Mouse (Mus musculus) liver, embryonic 16.5 days (tissue): ENCODE data around the gene Ccp110. TPM values are rescaled to one million over a fixed set of nuclear protein-coding genes. Genes with fewer than 3 reads are reported as not detected.
A peak's percentile ranks its signal among the peaks of the same experiment; 100 is the strongest.

Source experiments
- ATAC-seq: fragments of 200-750 bp; cut with Nextera tagmentation; 2 replicates; pipeline ENCODE4 v1.8.0; 2017; ENCODE audit warnings: low read depth, mild to moderate bottlenecking, moderate number of reproducible peaks, moderate library complexity
- H3K27ac ChIP-seq: fragments of 300-500 bp; sonication (generic); 2 replicates; pipeline ENCODE4 v1.5.1; 2014; ENCODE audit warnings: mild to moderate bottlenecking, low read length
- H3K27me3 ChIP-seq: fragments of 300-500 bp; sonication (generic); 2 replicates; pipeline ENCODE4 v1.6.1; 2014; ENCODE audit warnings: low read depth, low read length, mixed read lengths; ENCODE audit not compliant: control insufficient read depth, insufficient read depth
- H3K36me3 ChIP-seq: fragments of 300-500 bp; sonication (generic); 2 replicates; pipeline ENCODE4 v1.6.1; 2014; ENCODE audit warnings: mild to moderate bottlenecking; ENCODE audit not compliant: control insufficient read depth, insufficient read depth
- H3K4me1 ChIP-seq: fragments of 300-500 bp; sonication (generic); 2 replicates; pipeline ENCODE4 v1.6.1; 2014; ENCODE audit warnings: low read depth, low read length, mixed read lengths; ENCODE audit not compliant: control insufficient read depth
- H3K4me2 ChIP-seq: fragments of 300-500 bp; sonication (generic); 2 replicates; pipeline ENCODE4 v1.6.1; 2014; ENCODE audit warnings: low read depth, low read length, mixed read lengths
- H3K4me3 ChIP-seq: fragments of 300-500 bp; sonication (generic); 2 replicates; pipeline ENCODE4 v1.5.1; 2014; ENCODE audit warnings: low read depth, mild to moderate bottlenecking, low read length
- H3K9ac ChIP-seq: fragments of 300-500 bp; sonication (generic); 2 replicates; pipeline ENCODE4 v1.6.1; 2014; ENCODE audit warnings: low read depth, low read length
- H3K9me3 ChIP-seq: fragments of 300-500 bp; sonication (generic); replicated peaks from 2 replicates; pipeline ENCODE4 v1.6.1; 2016; ENCODE audit warnings: low read length; ENCODE audit not compliant: control insufficient read depth
- WGBS: fragments of 180-500 bp; shearing (Covaris S2); extraction: QIAGEN DNeasy Blood & Tissue Kit; methylation state at CpG from one replicate; pipeline ENCODE4 v1.1.7; 2014; ENCODE audit not compliant: insufficient replicate concordance; 5-methylcytosine and 5-hydroxymethylcytosine counted together
- polyA plus RNA-seq: library from polyadenylated mRNA; unstranded; fragments of >200 nt; fragmentation: Nextera tagmentation; extraction: Ambion mirVana; gene quantifications from 2 replicates; pipeline ENCODE4 v1.2.1, GENCODE M21; 2015

The Ccp110 gene
- polyA plus RNA-seq, 1 experiment from 2014 or later = 8.9 TPM

- H3K9ac ChIP-seq = peak overlapping the region; percentile 18
- peak overlapping the region; percentile 26 for H3K4me3 ChIP-seq
- peaks cover 15% of the 10 kb centered on the region for H3K36me3 ChIP-seq
- peak overlapping the region; percentile 59 for H3K4me2 ChIP-seq
- peak; percentile 91 for ATAC-seq
- no peaks in the 10 kb centered on the region for H3K9me3 ChIP-seq
- H3K4me1 ChIP-seq = peaks cover 39% of the 10 kb centered on the region
- WGBS = 64% methylated on average over 24 of the region's 24 CpGs
- H3K27me3 ChIP-seq = no peaks in the 10 kb centered on the region
- H3K27ac ChIP-seq = peak overlapping the region; percentile 92
These were observed 44.3 kb downstream of the Ccp110 start for GRCm38 (mm10) chr7:118756490-118757265.

- Histone ChIP-seq H3K27me3 (no peaks in the 10 kb centered on the region), H3K9me3 (no peaks in the 10 kb centered on the region), H3K4me1 (peaks cover 32% of the 10 kb centered on the region), H3K36me3 (peaks cover 9% of the 10 kb centered on the region), H3K9ac (no peak overlapping the region), H3K4me2 (no peak overlapping the region), H3K4me3 (no peak overlapping the region), H3K27ac (no peak overlapping the region)
- ATAC-seq = no peak
- WGBS = 74% methylated on average over 4 of the region's 4 CpGs
These were observed 46.0 kb downstream of the Ccp110 start for GRCm38 (mm10) chr7:118758369-118758768.

DNA sequence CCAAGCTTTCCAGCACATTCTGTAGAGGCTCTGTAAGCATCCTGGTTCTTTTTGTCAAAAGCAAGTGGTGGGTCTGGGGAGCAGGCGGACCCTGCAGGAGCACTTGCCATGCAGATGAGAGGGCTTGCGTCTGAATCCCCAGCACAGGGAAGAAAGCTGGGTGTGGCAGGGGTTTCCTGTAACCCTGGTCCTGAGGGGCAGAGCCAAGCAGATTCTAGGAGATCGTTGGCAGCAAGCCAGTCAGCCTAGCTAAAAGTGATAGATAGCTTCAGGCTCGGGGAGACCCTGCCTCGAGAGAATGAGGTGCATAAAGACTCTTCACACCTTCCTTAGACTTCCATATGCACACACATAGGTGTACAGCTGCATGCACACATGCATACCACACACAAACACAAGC, 47.0 kb downstream of the Ccp110 start:
- no peak overlapping the region for H3K27ac ChIP-seq
- WGBS = 42% methylated on average over 5 of the region's 5 CpGs
- H3K9ac ChIP-seq = no peak overlapping the region
- peaks cover 4% of the 10 kb centered on the region for H3K36me3 ChIP-seq
- H3K9me3 ChIP-seq = no peaks in the 10 kb centered on the region
- H3K4me3 ChIP-seq = no peak overlapping the region
- no peak for ATAC-seq
- no peak overlapping the region for H3K4me2 ChIP-seq
- peaks cover 32% of the 10 kb centered on the region for H3K4me1 ChIP-seq
- no peaks in the 10 kb centered on the region for H3K27me3 ChIP-seq

DNA sequence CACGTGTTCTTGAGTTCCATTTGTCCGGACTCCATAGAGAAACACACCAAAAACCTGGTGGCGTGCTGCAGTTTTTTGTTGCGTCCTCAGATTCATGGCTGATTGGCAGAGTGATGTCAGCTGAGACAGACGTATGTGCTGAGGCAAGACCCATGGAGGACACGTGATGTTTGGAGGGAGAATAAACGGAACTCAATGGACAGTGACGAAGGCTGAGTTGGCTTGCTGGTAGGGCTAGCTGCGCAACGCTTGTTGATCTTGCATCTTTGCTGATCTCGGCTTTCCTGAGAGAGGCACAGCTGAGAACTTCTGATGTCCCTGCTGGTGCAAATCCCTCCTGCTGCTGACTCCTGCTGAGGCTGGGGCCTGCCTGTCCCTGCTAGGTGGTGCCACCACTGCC, 51.6 kb downstream of the Ccp110 start:
- H3K27ac ChIP-seq = no peak overlapping the region
- peaks cover 9% of the 10 kb centered on the region for H3K4me1 ChIP-seq
- H3K9ac ChIP-seq = no peak overlapping the region
- WGBS = 80% methylated on average over 11 of the region's 11 CpGs
- no peak overlapping the region for H3K4me3 ChIP-seq
- H3K27me3 ChIP-seq = no peaks in the 10 kb centered on the region
- H3K36me3 ChIP-seq = no peaks in the 10 kb centered on the region; the same call in 1 of the 2 replicates
- no peaks in the 10 kb centered on the region for H3K9me3 ChIP-seq
- no peak for ATAC-seq
- H3K4me2 ChIP-seq = no peak overlapping the region

GRCm38 (mm10) chr7:118764725-118765124, 52.4 kb downstream of the Ccp110 start:
- H3K4me1 ChIP-seq = peaks cover under 1% of the 10 kb centered on the region; the same call in 1 of the 2 replicates
- no peaks in the 10 kb centered on the region; the same call in 1 of the 2 replicates for H3K36me3 ChIP-seq
- H3K27ac ChIP-seq = no peak overlapping the region
- H3K9me3 ChIP-seq = no peaks in the 10 kb centered on the region
- ATAC-seq = no peak
- H3K9ac ChIP-seq = no peak overlapping the region
- H3K4me2 ChIP-seq = no peak overlapping the region
- H3K4me3 ChIP-seq = no peak overlapping the region
- no peaks in the 10 kb centered on the region for H3K27me3 ChIP-seq
- WGBS = 81% methylated on average over 14 of the region's 14 CpGs

DNA sequence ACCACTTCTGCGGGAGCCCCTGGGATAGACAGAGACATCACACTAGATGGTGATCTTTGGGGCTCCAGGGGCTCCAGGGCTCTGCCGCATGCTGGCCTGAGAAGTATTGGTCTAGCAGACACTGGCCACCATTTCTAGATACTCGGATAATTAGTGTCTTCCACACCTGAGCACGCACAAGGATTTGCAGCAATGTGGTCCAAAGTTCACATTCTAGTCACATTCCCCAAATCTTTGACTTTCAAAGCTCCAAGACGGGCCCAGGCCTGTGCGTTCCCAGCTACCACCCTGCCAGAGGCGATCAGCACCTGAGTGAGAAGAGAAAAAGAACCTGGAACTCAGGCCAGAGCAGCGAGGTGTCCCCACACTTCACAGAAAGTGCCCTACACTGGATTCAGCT, 53.3 kb downstream of the Ccp110 start:
- ATAC-seq = no peak
- no peak overlapping the region for H3K4me2 ChIP-seq
- H3K9ac ChIP-seq = no peak overlapping the region
- no peaks in the 10 kb centered on the region for H3K4me1 ChIP-seq
- no peak overlapping the region for H3K4me3 ChIP-seq
- H3K27me3 ChIP-seq = no peaks in the 10 kb centered on the region
- no peaks in the 10 kb centered on the region for H3K9me3 ChIP-seq
- no peaks in the 10 kb centered on the region; the same call in 1 of the 2 replicates for H3K36me3 ChIP-seq
- WGBS = 55% methylated on average over 8 of the region's 8 CpGs
- no peak overlapping the region for H3K27ac ChIP-seq

- no peaks in the 10 kb centered on the region for H3K4me1 ChIP-seq
- no peak overlapping the region for H3K27ac ChIP-seq
- no peak overlapping the region for H3K4me2 ChIP-seq
- WGBS = 58% methylated on average over 18 of the region's 18 CpGs
- H3K9ac ChIP-seq = no peak overlapping the region
- ATAC-seq = no peak
- no peaks in the 10 kb centered on the region; the same call in 1 of the 2 replicates for H3K36me3 ChIP-seq
- no peaks in the 10 kb centered on the region for H3K9me3 ChIP-seq
- H3K4me3 ChIP-seq = no peak overlapping the region
- H3K27me3 ChIP-seq = no peaks in the 10 kb centered on the region
These were observed 53.9 kb downstream of the Ccp110 start for GRCm38 (mm10) chr7:118766119-118766833.

DNA sequence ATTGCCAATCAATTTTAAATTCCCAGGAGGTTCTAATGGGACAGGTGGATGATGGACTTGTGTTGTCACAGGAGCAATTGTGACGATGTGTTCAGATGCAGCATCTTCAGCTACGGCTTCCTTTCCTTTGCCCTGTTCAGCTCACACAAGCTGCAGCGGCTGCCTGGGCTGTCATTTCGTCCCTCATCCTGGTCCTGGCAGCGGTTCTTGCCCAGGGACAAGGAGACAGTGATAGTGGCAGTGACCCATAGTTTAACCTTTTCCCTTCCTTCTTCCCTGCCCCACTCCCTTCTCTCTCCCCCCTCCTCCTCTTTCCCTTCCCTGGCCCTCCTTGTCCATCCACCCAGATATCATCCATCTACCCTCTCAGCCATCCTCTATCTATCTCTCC, 54.5 kb downstream of the Ccp110 start:
- ATAC-seq = no peak
- H3K4me3 ChIP-seq = no peak overlapping the region
- H3K4me1 ChIP-seq = no peaks in the 10 kb centered on the region
- H3K27me3 ChIP-seq = no peaks in the 10 kb centered on the region
- 77% methylated on average over 5 of the region's 5 CpGs for WGBS
- no peak overlapping the region for H3K27ac ChIP-seq
- no peak overlapping the region for H3K9ac ChIP-seq
- no peaks in the 10 kb centered on the region; the same call in 1 of the 2 replicates for H3K36me3 ChIP-seq
- H3K9me3 ChIP-seq = no peaks in the 10 kb centered on the region
- no peak overlapping the region for H3K4me2 ChIP-seq

GRCm38 (mm10) chr7:118769208-118769607, 56.9 kb downstream of the Ccp110 start:
- 75% methylated on average over 8 of the region's 8 CpGs for WGBS
- Histone ChIP-seq H3K27ac (no peak overlapping the region), H3K4me2 (no peak overlapping the region), H3K27me3 (no peaks in the 10 kb centered on the region), H3K9ac (no peak overlapping the region), H3K4me3 (no peak overlapping the region), H3K9me3 (no peaks in the 10 kb centered on the region), H3K4me1 (no peaks in the 10 kb centered on the region), H3K36me3 (no peaks in the 10 kb centered on the region; the same call in 1 of the 2 replicates)
- no peak for ATAC-seq
